Mouse (Mus musculus) kidney, embryonic 15.5 days (tissue): ENCODE results near the gene Vmn2r73. TPM values are rescaled to one million over a fixed set of nuclear protein-coding genes. Genes with fewer than 3 reads are reported as not detected.
A peak's percentile ranks its signal among the peaks of the same experiment; 100 is the strongest.
"Not testable (repeated sequence)": the region's sequence is repeated elsewhere in the genome, so short reads cannot be mapped to it uniquely, and the experiment has no call there.

ENCODE experiments used
- ATAC-seq: fragments of 200-750 bp; cut with Nextera tagmentation; replicated peaks from 2 replicates; pipeline ENCODE4 v1.8.0; 2017; ENCODE audit warnings: moderate TSS enrichment; ENCODE audit not compliant: low FRiP score
- H3K27ac ChIP-seq: fragments of 300-500 bp; sonication (generic); 2 replicates; pipeline ENCODE4 v1.5.1; 2015; ENCODE audit warnings: mild to moderate bottlenecking, inconsistent platforms
- H3K27me3 ChIP-seq: fragments of 300-500 bp; sonication (generic); 2 replicates; pipeline ENCODE4 v1.6.1; 2015; ENCODE audit warnings: inconsistent platforms
- H3K36me3 ChIP-seq: fragments of 300-500 bp; sonication (generic); 2 replicates; pipeline ENCODE4 v1.6.1; 2015; ENCODE audit warnings: inconsistent platforms
- H3K4me1 ChIP-seq: fragments of 300-500 bp; sonication (generic); 2 replicates; pipeline ENCODE4 v1.6.1; 2015; ENCODE audit warnings: inconsistent platforms
- H3K4me2 ChIP-seq: fragments of 300-500 bp; sonication (generic); 2 replicates; pipeline ENCODE4 v1.6.1; 2015; ENCODE audit warnings: moderate library complexity, mild to moderate bottlenecking, inconsistent platforms
- H3K4me3 ChIP-seq: fragments of 300-500 bp; sonication (generic); replicated peaks from 2 replicates; pipeline ENCODE4 v1.5.1; 2015; ENCODE audit warnings: mild to moderate bottlenecking, inconsistent platforms
- H3K9ac ChIP-seq: fragments of 300-500 bp; sonication (generic); 2 replicates; pipeline ENCODE4 v1.6.1; 2015; ENCODE audit warnings: mild to moderate bottlenecking, inconsistent platforms
- H3K9me3 ChIP-seq: fragments of 300-500 bp; sonication (generic); replicated peaks from 2 replicates; pipeline ENCODE4 v1.6.1; 2016; ENCODE audit warnings: inconsistent platforms
- WGBS: fragments of 180-500 bp; shearing (Covaris S2); methylation state at CpG from one replicate; pipeline ENCODE4 v1.1.7; 2015; ENCODE audit warnings: mixed read lengths; 5-methylcytosine and 5-hydroxymethylcytosine counted together
- polyA plus RNA-seq: library from polyadenylated mRNA; unstranded; fragments of >200 nt; fragmentation: Nextera tagmentation; extraction: Ambion mirVana; gene quantifications from 2 replicates; pipeline ENCODE4 v1.2.1, GENCODE M21; 2015

Vmn2r73 gene
- not detected in 2 replicates for polyA plus RNA-seq

GRCm38 (mm10) chr7:85876166-85876565 is at the start of gene Vmn2r73:
Gene Vmn2r73 (minus strand): TSS chr7:85876266.
- no peaks in the 10 kb centered on the region for H3K36me3 ChIP-seq
- no peak within 1 kb of the TSS for H3K4me3 ChIP-seq
- no peak within 1 kb of the TSS for H3K9ac ChIP-seq
- H3K4me2 ChIP-seq: no peak within 1 kb of the TSS
- no peaks in the 10 kb centered on the region for H3K4me1 ChIP-seq
- 87% methylated on average over 1 of the region's 1 CpGs for WGBS
- H3K27me3 ChIP-seq: no peaks in the 10 kb centered on the region
- no peak within 1 kb of the TSS for H3K27ac ChIP-seq
- ATAC-seq: no peak
- H3K9me3 ChIP-seq: no peaks in the 10 kb centered on the region

- Histone ChIP-seq H3K9ac (no peak overlapping the region), H3K4me3 (no peak overlapping the region), H3K4me1 (no peaks in the 10 kb centered on the region; the same call in 1 of the 2 replicates), H3K9me3 (no peaks in the 10 kb centered on the region), H3K27ac (no peak overlapping the region), H3K27me3 (no peaks in the 10 kb centered on the region), H3K36me3 (no peaks in the 10 kb centered on the region), H3K4me2 (no peak overlapping the region)
- ATAC-seq: peak; percentile 92
- WGBS: 5% methylated on average over 2 of the region's 2 CpGs
These were observed 35.7 kb downstream of the Vmn2r73 start for GRCm38 (mm10) chr7:85840090-85840948.

DNA sequence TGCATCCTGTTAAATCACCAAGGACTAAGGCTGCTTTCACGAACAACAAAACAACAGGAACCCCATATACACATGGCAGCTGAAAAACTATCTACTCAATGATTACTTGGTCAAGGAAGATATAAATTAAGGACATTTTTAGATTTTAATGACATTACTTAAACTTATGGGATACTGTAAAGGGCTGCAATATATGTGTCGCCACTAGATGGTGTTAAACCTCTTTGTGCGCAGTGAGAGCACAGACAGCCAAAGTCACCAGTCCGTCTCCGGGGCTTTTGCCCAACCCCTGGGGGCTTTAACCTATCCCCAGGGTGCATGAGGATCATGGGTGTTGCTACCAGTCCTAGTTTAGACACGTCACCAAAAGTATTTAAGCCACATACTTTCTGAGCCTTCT is 58.0 kb downstream of the Vmn2r73 start:
- not testable (repeated sequence) for ATAC-seq, H3K27ac ChIP-seq, H3K9me3 ChIP-seq, H3K27me3 ChIP-seq, H3K4me3 ChIP-seq, H3K9ac ChIP-seq, H3K36me3 ChIP-seq, H3K4me1 ChIP-seq, H3K4me2 ChIP-seq
- WGBS: 7% methylated on average over 6 of the region's 6 CpGs

Other genes starting within 250 kb of the Vmn2r73 start
- not detected in 2 replicates for gene Vmn2r72, start 121.2 kb downstream of the Vmn2r73 start, polyA plus RNA-seq
- gene Vmn2r74, start 85.4 kb upstream of the Vmn2r73 start, polyA plus RNA-seq: not detected in 2 replicates